Comparison of ENCODE assay signal across 8 mouse cellular contexts in genomic region chr4:156234701-156235213, GRCm38 (mm10). TPM values are rescaled to one million over a fixed set of nuclear protein-coding genes. Genes with fewer than 3 reads are reported as not detected.
DNase-seq lines count a peak whose midpoint lies in the region; ATAC-seq and TF ChIP-seq lines count a peak whose summit lies in the region.

Plekhn1 (minus strand) TSS chr4:156234857.

- H3K27ac ChIP-seq in ES-Bruce4 (ENCODE audit: insufficient read depth, low read length) = no peak within 1 kb of the TSS
- H3K27ac ChIP-seq in brown adipose tissue, adult 24 weeks (replicated peaks; ENCODE audit: low read depth, low read length) = peak within 1 kb of the TSS; percentile 39; the same call in 1 of the 2 replicates
- H3K27ac ChIP-seq in forebrain, embryonic 11.5 days (ENCODE audit: low read depth, low read length) = peak within 1 kb of the TSS; percentile 57
- H3K27ac ChIP-seq in heart, embryonic 16.5 days (ENCODE audit: low read length) = peak within 1 kb of the TSS; percentile 89
- H3K27ac ChIP-seq in liver, postnatal 0 days (ENCODE audit: low read depth) = peak within 1 kb of the TSS; percentile 95
- peak within 1 kb of the TSS; percentile 94 for H3K27ac ChIP-seq in neural tube, embryonic 13.5 days (replicated peaks)
- H3K27ac ChIP-seq in testis, adult 2 months (ENCODE audit: control insufficient read depth, insufficient read depth, low read depth, low read length) = no peak within 1 kb of the TSS

- peak within 1 kb of the TSS; percentile 82 for H3K4me2 ChIP-seq in forebrain, embryonic 11.5 days (ENCODE audit: low read depth, low read length, severe bottlenecking)
- H3K4me2 ChIP-seq in heart, embryonic 16.5 days (ENCODE audit: low read depth, low read length) = peak within 1 kb of the TSS; percentile 64
- H3K4me2 ChIP-seq in liver, postnatal 0 days (ENCODE audit: low read depth, low read length) = peak within 1 kb of the TSS; percentile 99
- H3K4me2 ChIP-seq in neural tube, embryonic 13.5 days = peak within 1 kb of the TSS; percentile 95

- H3K36me3 ChIP-seq in ES-Bruce4 (ENCODE audit: control insufficient read depth, insufficient read depth, low read length, poor library complexity, severe bottlenecking) = peaks cover 23% of the 10 kb centered on the region
- H3K36me3 ChIP-seq in forebrain, embryonic 11.5 days (ENCODE audit: control insufficient read depth, insufficient read depth, low read length) = peaks cover 18% of the 10 kb centered on the region; the same call in 1 of the 2 replicates
- peaks cover 37% of the 10 kb centered on the region for H3K36me3 ChIP-seq in heart, embryonic 16.5 days (ENCODE audit: control insufficient read depth, insufficient read depth)
- peaks cover 31% of the 10 kb centered on the region for H3K36me3 ChIP-seq in liver, postnatal 0 days (replicated peaks; ENCODE audit: insufficient read depth, low read length)
- peaks cover 60% of the 10 kb centered on the region for H3K36me3 ChIP-seq in neural tube, embryonic 13.5 days
- H3K36me3 ChIP-seq in testis, adult 2 months (ENCODE audit: control insufficient read depth, insufficient read depth, low read length) = no peaks in the 10 kb centered on the region

- no peak for TF ChIP-seq EP300 in ES-Bruce4 (IDR thresholded peaks at IDR 0.05; ENCODE audit: insufficient read depth, low read depth, low read length)
- no peak for TF ChIP-seq EP300 in liver, postnatal 0 days (IDR thresholded peaks at IDR 0.05; ENCODE audit: low read depth)

- H3K4me3 ChIP-seq in ES-Bruce4 (ENCODE audit: low read depth, low read length) = peak within 1 kb of the TSS; percentile 82
- H3K4me3 ChIP-seq in brown adipose tissue, adult 24 weeks (ENCODE audit: insufficient read depth, low read depth, low read length) = peak within 1 kb of the TSS; percentile 89
- peak within 1 kb of the TSS; percentile 93 for H3K4me3 ChIP-seq in forebrain, embryonic 11.5 days (ENCODE audit: low read depth, low read length)
- H3K4me3 ChIP-seq in heart, embryonic 16.5 days (ENCODE audit: low read length) = peak within 1 kb of the TSS; percentile 89
- peak within 1 kb of the TSS; percentile 92 for H3K4me3 ChIP-seq in liver, postnatal 0 days (ENCODE audit: low read depth, low read length)
- peak within 1 kb of the TSS; percentile 90 for H3K4me3 ChIP-seq in neural tube, embryonic 13.5 days
- H3K4me3 ChIP-seq in testis, adult 2 months (ENCODE audit: control insufficient read depth, low read depth, low read length) = peak within 1 kb of the TSS; percentile 83

- peak within 1 kb of the TSS; percentile 93 for H3K9ac ChIP-seq in ES-Bruce4 (ENCODE audit: low read depth, poor library complexity, severe bottlenecking)
- H3K9ac ChIP-seq in forebrain, embryonic 11.5 days (ENCODE audit: low read length) = peak within 1 kb of the TSS; percentile 80
- H3K9ac ChIP-seq in heart, embryonic 16.5 days (ENCODE audit: low read length) = peak within 1 kb of the TSS; percentile 86
- H3K9ac ChIP-seq in liver, postnatal 0 days (replicated peaks) = peak within 1 kb of the TSS; percentile 80
- H3K9ac ChIP-seq in neural tube, embryonic 13.5 days = peak within 1 kb of the TSS; percentile 86

- H3K9me3 ChIP-seq in ES-Bruce4 (replicated peaks; ENCODE audit: control insufficient read depth, insufficient read depth, low read length, poor library complexity, severe bottlenecking) = no peaks in the 10 kb centered on the region
- H3K9me3 ChIP-seq in forebrain, embryonic 11.5 days (ENCODE audit: control insufficient read depth, low read length) = no peaks in the 10 kb centered on the region
- H3K9me3 ChIP-seq in heart, embryonic 16.5 days (replicated peaks; ENCODE audit: control insufficient read depth, low read length) = no peaks in the 10 kb centered on the region
- no peaks in the 10 kb centered on the region for H3K9me3 ChIP-seq in liver, postnatal 0 days (ENCODE audit: low read length)
- no peaks in the 10 kb centered on the region for H3K9me3 ChIP-seq in neural tube, embryonic 13.5 days

- no peak for TF ChIP-seq CTCF in ES-Bruce4 (IDR thresholded peaks at IDR 0.05; ENCODE audit: low read depth, low read length)
- no peak for TF ChIP-seq CTCF in liver, postnatal 0 days (IDR thresholded peaks at IDR 0.05; ENCODE audit: low read depth)
- TF ChIP-seq CTCF in testis, adult 2 months (IDR thresholded peaks at IDR 0.05; ENCODE audit: control insufficient read depth, insufficient read depth, insufficient replicate concordance, low read depth, low read length) = no peak

- no peaks in the 10 kb centered on the region for H3K27me3 ChIP-seq in ES-Bruce4 (ENCODE audit: control insufficient read depth, insufficient read depth, low read length, poor library complexity, severe bottlenecking)
- no peaks in the 10 kb centered on the region for H3K27me3 ChIP-seq in forebrain, embryonic 11.5 days (ENCODE audit: control insufficient read depth, insufficient read depth, low read length)
- no peaks in the 10 kb centered on the region for H3K27me3 ChIP-seq in heart, embryonic 16.5 days (ENCODE audit: control insufficient read depth, insufficient read depth, low read length)
- H3K27me3 ChIP-seq in liver, postnatal 0 days (ENCODE audit: insufficient read depth, low read length) = no peaks in the 10 kb centered on the region
- no peaks in the 10 kb centered on the region for H3K27me3 ChIP-seq in neural tube, embryonic 13.5 days
- no peaks in the 10 kb centered on the region for H3K27me3 ChIP-seq in testis, adult 2 months (ENCODE audit: control insufficient read depth, insufficient read depth, low read length)

- peak; percentile 90 for DNase-seq in forebrain, embryonic 11.5 days (ENCODE audit: low spot score)
- peak; percentile 81 to 92 for DNase-seq in kidney, postnatal 25 days
- DNase-seq in liver, postnatal 0 days = peak; percentile 77

- WGBS in forebrain, embryonic 11.5 days = under 1% methylated on average over 40 of the region's 48 CpGs
- WGBS in heart, embryonic 16.5 days = under 1% methylated on average over 48 of the region's 48 CpGs
- WGBS in liver, postnatal 0 days (ENCODE audit: insufficient replicate concordance) = under 1% methylated on average over 19 of the region's 48 CpGs
- WGBS in neural tube, embryonic 13.5 days = under 1% methylated on average over 41 of the region's 48 CpGs

- no peak for TF ChIP-seq POLR2A in ES-Bruce4 (IDR thresholded peaks at IDR 0.05; ENCODE audit: insufficient read depth, low read length)
- no peak for TF ChIP-seq POLR2A in testis, adult 2 months (IDR thresholded peaks at IDR 0.05; ENCODE audit: control insufficient read depth, low read depth, low read length)

- peak; percentile 56 for ATAC-seq in forebrain, embryonic 11.5 days (replicated peaks; ENCODE audit: low FRiP score)
- peak; percentile 30 for ATAC-seq in heart, embryonic 16.5 days (replicated peaks; ENCODE audit: extremely low read depth, insufficient read depth, low FRiP score)
- peak; percentile 22 for ATAC-seq in liver, postnatal 0 days
- ATAC-seq in neural tube, embryonic 13.5 days (ENCODE audit: low read depth) = peak; percentile 45

- no peaks in the 10 kb centered on the region for H3K4me1 ChIP-seq in ES-Bruce4 (ENCODE audit: control insufficient read depth, insufficient read depth, low read length)
- H3K4me1 ChIP-seq in brown adipose tissue, adult 24 weeks (ENCODE audit: control insufficient read depth, insufficient read depth, insufficient read length, low read length) = peaks cover 2% of the 10 kb centered on the region; the same call in 1 of the 2 replicates
- peaks cover 4% of the 10 kb centered on the region for H3K4me1 ChIP-seq in forebrain, embryonic 11.5 days (replicated peaks; ENCODE audit: control insufficient read depth, insufficient read depth, low read length)
- 0 out of 2 replicates have a peak, but pooled peaks cover 2% of the 10 kb centered on the region for H3K4me1 ChIP-seq in heart, embryonic 16.5 days (ENCODE audit: control insufficient read depth, insufficient read depth, low read length)
- peaks cover 12% of the 10 kb centered on the region for H3K4me1 ChIP-seq in liver, postnatal 0 days (ENCODE audit: insufficient read depth)
- H3K4me1 ChIP-seq in neural tube, embryonic 13.5 days (replicated peaks) = peaks cover 28% of the 10 kb centered on the region
- peaks cover 10% of the 10 kb centered on the region for H3K4me1 ChIP-seq in testis, adult 2 months (ENCODE audit: control insufficient read depth, insufficient read depth, low read length)

RNA-seq across cellular contexts. Expression of gene Plekhn1, which starts in this region (rescaled TPM):
- polyA plus RNA-seq in ES-Bruce4 (2011; ENCODE audit: insufficient read depth, insufficient read length, low read depth, missing spikeins) = 19.1 and 21.2 TPM in 2 replicates
- polyA plus RNA-seq in brown adipose tissue, adult 24 weeks (2012; ENCODE audit: insufficient read depth, insufficient read length, missing spikeins) = 7.8 and 8.7 TPM in 2 replicates
- polyA plus RNA-seq in forebrain, embryonic 11.5 days (2014; fragmentation: Nextera tagmentation; extraction: Ambion mirVana) = 26.7 and 27.2 TPM in 2 replicates
- polyA plus RNA-seq in heart, embryonic 16.5 days (2015; fragmentation: Nextera tagmentation; extraction: Ambion mirVana) = 13.8 and 17.5 TPM in 2 replicates
- polyA plus RNA-seq in liver, postnatal 0 days (2015; fragmentation: Nextera tagmentation; extraction: Ambion mirVana) = 2.0 and 2.3 TPM in 2 replicates
- polyA plus RNA-seq in neural tube, embryonic 13.5 days (2015; fragmentation: Nextera tagmentation; extraction: Ambion mirVana) = 26.1 and 27.3 TPM in 2 replicates
- polyA plus RNA-seq in testis, adult 2 months (2012; rRNA removed) = 40.2 and 42.7 TPM in 2 replicates

Comparison
In these comparisons a context has a peak if more than half of its experiments do, and no peak if none do; other contexts are left out.
1. H3K27ac ChIP-seq: peak in brown adipose tissue, adult 24 weeks (single experiment), forebrain, embryonic 11.5 days (single experiment), heart, embryonic 16.5 days (single experiment), liver, postnatal 0 days (single experiment) and neural tube, embryonic 13.5 days (single experiment); none in ES-Bruce4 (single experiment) and testis, adult 2 months (single experiment).
2. Peak in every context shown above with its lines, with median percentiles within 50 percentile points of each other: H3K4me3 ChIP-seq, H3K9ac ChIP-seq, ATAC-seq, DNase-seq and H3K4me2 ChIP-seq.